Mouse (Mus musculus) megakaryocyte, embryonic 14.5 days (primary cell): ENCODE data around the gene Rgs8.

Source experiments
- FLI1 ChIP-seq: IDR thresholded peaks from 2 replicates; pipeline ENCODE4 v1.6.1; 2012; ENCODE audit warnings: low read length, inconsistent platforms, mixed read lengths
- GATA1 ChIP-seq: IDR thresholded peaks from 3 replicates; pipeline ENCODE4 v1.6.1; 2012; ENCODE audit warnings: mixed read lengths, low read length, inconsistent platforms, borderline replicate concordance

GRCm38 (mm10) chr1:153717990-153718389 lies 65.2 kb downstream of the Rgs8 start:
- TF ChIP-seq GATA1 (no peak), FLI1 (no peak)
